ENCODE assay signal across 24 mouse cellular contexts in genomic region chr1:36632846-36633245, GRCm38 (mm10). TPM values are rescaled to one million over a fixed set of nuclear protein-coding genes. Genes with fewer than 3 reads are reported as not detected.
A peak's percentile ranks its signal among the peaks of the same experiment; 100 is the strongest.
DNase-seq lines count a peak whose midpoint lies in the region; ATAC-seq and TF ChIP-seq lines count a peak whose summit lies in the region.
"Had no signal": no experiment of that assay in that cellular context is flagged by ENCODE, and none has a peak within 500 bp of the region (broad histone marks: within the 10 kb centered on the region; RNA-seq: fewer than 3 reads in every experiment).

No protein-coding gene starts in this region.

- no peaks in the 10 kb centered on the region for H3K9me3 ChIP-seq in kidney, postnatal 0 days (replicated peaks; ENCODE audit: low read length)
- H3K9me3 ChIP-seq: forebrain, embryonic 10.5 days; forebrain, embryonic 13.5 days; hindbrain, embryonic 10.5 days had no signal

- peaks cover 12% of the 10 kb centered on the region; the same call in 1 of the 2 replicates for H3K4me1 ChIP-seq in kidney, postnatal 0 days (replicated peaks; ENCODE audit: insufficient read depth, low read length)

- intact Hi-C loops in gastrocnemius, adult 2 months (cut with DNase I), result no loop called here

- peak; percentile 21; the same call in 1 of the 2 replicates for ATAC-seq in kidney, postnatal 0 days (replicated peaks; ENCODE audit: low FRiP score, low read depth)
- ATAC-seq: forebrain, embryonic 13.5 days; forebrain, embryonic 16.5 days; hindbrain, postnatal 0 days; inflammation-experienced regulatory T-cells, adult 6 months; intestine, embryonic 16.5 days had no signal

- 83% methylated on average over 1 of the region's 1 CpGs for WGBS in kidney, postnatal 0 days

- no peaks in the 10 kb centered on the region for H3K27me3 ChIP-seq in kidney, postnatal 0 days (ENCODE audit: insufficient read depth, low read length)
- H3K27me3 ChIP-seq: forebrain, embryonic 13.5 days had no signal

- H3K27ac ChIP-seq in gastrocnemius, adult 2 months, result peak overlapping the region; percentile 49
- no peak overlapping the region for H3K27ac ChIP-seq in kidney, postnatal 0 days
- H3K27ac ChIP-seq: forebrain, embryonic 13.5 days; hindbrain, embryonic 14.5 days; hindbrain, postnatal 0 days had no signal

- no peak overlapping the region for H3K4me2 ChIP-seq in kidney, postnatal 0 days (ENCODE audit: low read length)
- H3K4me2 ChIP-seq: forebrain, embryonic 13.5 days; heart, embryonic 11.5 days; hindbrain, embryonic 14.5 days had no signal

- no peak for TF ChIP-seq CTCF in gastrocnemius, adult 2 months (IDR thresholded peaks at IDR 0.05)
- no peak for TF ChIP-seq CTCF in kidney, postnatal 0 days (IDR thresholded peaks at IDR 0.05; ENCODE audit: low read depth)

- H3K4me3 ChIP-seq in gastrocnemius, adult 2 months, result no peak overlapping the region
- H3K4me3 ChIP-seq in kidney, postnatal 0 days (replicated peaks; ENCODE audit: low read depth, low read length), result no peak overlapping the region
- H3K4me3 ChIP-seq: forebrain, embryonic 10.5 days; forebrain, embryonic 13.5 days; hindbrain, embryonic 10.5 days had no signal

- DNase-seq in gastrocnemius, adult 2 months, result no peak
- DNase-seq in gastrocnemius, postnatal 10 days, result no peak
- DNase-seq in kidney, postnatal 0 days (ENCODE audit: low spot score), result no peak
- no peak for DNase-seq in kidney, postnatal 25 days
- DNase-seq in R1 (ENCODE audit: low read depth, low spot score), result peak; percentile 55
- DNase-seq in thymus, postnatal 10 days (ENCODE audit: low spot score in 2 of 2), result no peak
- no peak for DNase-seq in right cerebral cortex, adult 18-20 months
- DNase-seq: adrenal gland, postnatal 10 days; adrenal gland, postnatal 36 days; B cell, adult 2 months; cerebellum, postnatal 36 days; embryo, embryonic 11 days; gastrocnemius, postnatal 25 days had no signal

- no peak overlapping the region for H3K9ac ChIP-seq in kidney, postnatal 0 days (ENCODE audit: low read depth, low read length)
- H3K9ac ChIP-seq: forebrain, embryonic 13.5 days; hindbrain, embryonic 14.5 days had no signal

- H3K36me3 ChIP-seq in kidney, postnatal 0 days (ENCODE audit: insufficient read depth, low read length), result no peaks in the 10 kb centered on the region
- H3K36me3 ChIP-seq: forebrain, embryonic 10.5 days; hindbrain, embryonic 10.5 days had no signal

RNA-seq across cellular contexts. Expression of gene Fam178b, which starts 50.1 kb away (rescaled TPM):
- under 1 TPM in 1 of 2 experiments, not detected in 1; 0.48 TPM for total RNA-seq in gastrocnemius, adult 2 months (2021)
- 1 to 10 TPM; 3.0 to 3.1 TPM for total RNA-seq in gastrocnemius, postnatal 10 days (2021)
- 1.0 and 1.6 TPM in 2 replicates for polyA plus RNA-seq in kidney, postnatal 0 days (2015; fragmentation: Nextera tagmentation; extraction: Ambion mirVana)
- total RNA-seq: CH12.LX; hindbrain, postnatal 0 days had no signal
- polyA plus RNA-seq: embryonic facial prominence, embryonic 11.5 days; forebrain, embryonic 16.5 days; hindbrain, embryonic 14.5 days had no signal

RNA-seq across cellular contexts. Expression of gene Cox5b, which starts 58.4 kb away (rescaled TPM):
- total RNA-seq in gastrocnemius, adult 2 months (2021), result 1,000 to 10,000 TPM; 1,153 to 1,545 TPM
- total RNA-seq in gastrocnemius, postnatal 10 days (2021), result 1,000 to 10,000 TPM; 1,243 to 1,338 TPM
- 1,072 and 1,147 TPM in 2 replicates for polyA plus RNA-seq in kidney, postnatal 0 days (2015; fragmentation: Nextera tagmentation; extraction: Ambion mirVana)
